Mouse (Mus musculus) liver, postnatal 0 days (tissue): ENCODE data around the gene Fbn1.

Source experiments
- CTCF ChIP-seq: sonication (generic); IDR thresholded peaks from 2 replicates; pipeline ENCODE4 v1.5.1; 2016; ENCODE audit warnings: antibody characterized with exemption, low read depth
- EP300 ChIP-seq: IDR thresholded peaks from 2 replicates; pipeline ENCODE4 v1.6.1; 2016; ENCODE audit warnings: antibody characterized with exemption, low read depth, mild to moderate bottlenecking

DNA sequence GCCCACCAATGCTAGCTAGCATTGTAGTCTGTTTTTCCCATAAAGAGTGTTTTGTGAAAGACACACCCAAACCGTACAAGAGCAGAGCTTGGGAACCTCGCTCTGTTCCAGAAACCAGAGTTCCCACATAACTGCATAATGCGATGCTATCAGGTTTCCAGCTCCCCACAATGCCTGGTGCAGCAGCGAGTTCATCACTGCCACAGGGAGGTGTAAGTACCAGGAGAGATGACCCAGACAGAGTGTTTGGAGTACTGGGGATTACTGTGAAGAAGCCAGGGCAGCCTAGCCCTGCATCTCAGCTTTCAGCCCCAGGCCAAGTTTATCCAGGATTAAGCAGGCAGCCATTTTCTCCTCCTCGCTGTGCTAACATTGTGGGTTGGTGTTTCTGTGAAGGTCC lies 232.2 kb downstream of the Fbn1 start:
- TF ChIP-seq EP300 = no peak
- no peak for TF ChIP-seq CTCF
